Mouse (Mus musculus) erythroblast, embryonic 14.5 days (primary cell): ENCODE measurements at regions not wholly inside any gene's neighbourhood (a gene's known extent, or its start where the extent isn't known, plus 50 kb on each side); places are given as distances from the start of the nearest gene placed in this dataset.

ENCODE experiments used
- GATA1 ChIP-seq: IDR thresholded peaks from 2 replicates; pipeline ENCODE4 v1.6.1; 2012; ENCODE audit warnings: low read length, inconsistent platforms, mixed read lengths
- TAL1 ChIP-seq: IDR thresholded peaks from 3 replicates; pipeline ENCODE4 v1.6.1; 2012; ENCODE audit warnings: low read length, inconsistent platforms, mixed read lengths

- no peak for TF ChIP-seq GATA1
- TF ChIP-seq TAL1 = no peak
These were observed 61.8 kb upstream of the Ywhaq start for GRCm38 (mm10) chr12:21479251-21479650.
